Mouse (Mus musculus) hematopoietic stem cell, adult 5-6 weeks (primary cell): ENCODE measurements around the gene Gm7876. TPM values are rescaled to one million over a fixed set of nuclear protein-coding genes. Genes with fewer than 3 reads are reported as not detected.
"Not testable (repeated sequence)": the region's sequence is repeated elsewhere in the genome, so short reads cannot be mapped to it uniquely, and the experiment has no call there.

Experiments used
- ATAC-seq, 2 experiments: fragments of 125-278 bp in 1 of 2; replicated peaks in 1 of 2; 2 replicates each; pipeline ENCODE4 v1.8.0; 2016 to 2017; ENCODE audit warnings: inconsistent platforms in 2 of 2, mild to moderate bottlenecking in 2 of 2, moderate number of reproducible peaks in 2 of 2, low read depth in 1 of 2, moderate TSS enrichment in 1 of 2; ENCODE audit not compliant: low FRiP score in 2 of 2, poor library complexity in 2 of 2, severe bottlenecking in 2 of 2, insufficient read depth in 1 of 2, low TSS enrichment in 1 of 2
- total RNA-seq: library from RNA; stranded (forward); fragments of 172-1452, 232-1000 nt; gene quantifications from 2 replicates; pipeline ENCODE4 v1.2.3, GENCODE M21; 2017

The Gm7876 gene
- total RNA-seq = not detected in 2 replicates

GRCm38 (mm10) chr14:4708938-4709337, at the start of gene Gm7876:
TSS of gene Gm7876 (plus strand) at chr14:4709238.
- not testable (repeated sequence) for ATAC-seq

GRCm38 (mm10) chr14:4663892-4664291, 45.1 kb upstream of the Gm7876 start, which contains the start of gene Gm3239:
TSS of gene Gm3239 (plus strand) at chr14:4664192.
- not testable (repeated sequence) for ATAC-seq

DNA sequence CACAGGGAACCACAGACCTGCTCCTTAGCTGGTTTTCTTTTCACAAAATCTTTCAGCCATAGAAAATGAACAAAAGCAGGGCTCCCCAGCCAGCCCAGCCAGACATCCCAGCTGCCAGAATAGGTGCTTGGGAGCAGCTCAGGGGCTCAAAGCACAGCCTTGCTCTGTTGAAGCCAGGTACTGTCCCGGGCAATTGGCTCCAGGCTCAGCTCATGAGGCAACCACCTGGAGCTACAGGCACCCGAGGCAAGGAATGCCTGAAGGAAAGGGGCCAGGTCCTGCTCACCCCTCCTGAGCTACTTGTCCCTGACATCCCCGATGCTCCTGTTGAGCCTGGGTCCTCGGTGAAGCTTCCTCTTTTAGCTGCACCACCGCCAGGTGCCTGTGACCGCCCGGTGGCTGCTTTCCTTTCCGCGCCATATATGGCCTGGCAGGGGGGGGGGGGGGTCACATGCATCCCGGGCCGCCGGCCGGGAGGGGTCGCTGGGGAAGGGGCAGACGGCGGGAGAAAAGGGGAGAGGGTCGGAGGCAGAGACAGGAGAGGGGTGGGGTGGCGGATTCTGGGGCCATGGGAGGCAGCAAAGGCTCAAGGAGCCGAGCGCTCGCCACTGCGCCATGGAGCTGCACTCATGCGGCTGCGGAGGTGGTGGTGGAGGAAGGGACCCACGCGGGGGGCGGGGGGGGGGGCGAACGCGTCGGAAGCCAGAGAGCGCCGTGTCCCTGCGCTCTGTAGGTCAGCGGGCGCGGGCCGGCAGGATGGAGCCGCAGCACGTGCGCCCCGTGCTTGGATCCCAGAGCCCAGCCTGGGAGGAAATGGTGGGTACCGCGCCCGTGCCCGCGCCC, 17.2 kb downstream of the Gm7876 start, which contains the start of gene Gm3252:
Gene Gm3252 (plus strand): TSS at position 738 of the 843 bp plus-strand sequence.
- ATAC-seq = not testable (repeated sequence)

Other genes starting within 250 kb of the Gm7876 start
- gene Gm3182, start 227.5 kb upstream of the Gm7876 start, total RNA-seq = not detected in 2 replicates
- not detected in 2 replicates for gene Gm3047, start 153.8 kb upstream of the Gm7876 start, total RNA-seq
- not detected in 2 replicates for gene Gm8159, start 76.9 kb upstream of the Gm7876 start, total RNA-seq
- gene Gm3239, start 45.0 kb upstream of the Gm7876 start, total RNA-seq = not detected in 2 replicates
- not detected in 2 replicates for gene Gm3252, start 17.5 kb downstream of the Gm7876 start, total RNA-seq
- not detected in 2 replicates for gene Gm9602, start 67.1 kb downstream of the Gm7876 start, total RNA-seq
- not detected in 2 replicates for gene Gm3269, start 128.9 kb downstream of the Gm7876 start, total RNA-seq
- gene Gm3264, start 146.3 kb downstream of the Gm7876 start, total RNA-seq = not detected in 2 replicates
- not detected in 2 replicates for gene Gm3278, start 183.2 kb downstream of the Gm7876 start, total RNA-seq